Mouse (Mus musculus) small intestine, adult 2 months (tissue): ENCODE measurements around the gene Hipk2. TPM values are rescaled to one million over a fixed set of nuclear protein-coding genes. Genes with fewer than 3 reads are reported as not detected.

ENCODE experiments used
- H3K27ac ChIP-seq: fragments of 200-500 bp; 2 replicates; pipeline ENCODE4 v1.5.1; 2012; ENCODE audit warnings: low read depth, low read length, control low read depth, inconsistent platforms; ENCODE audit not compliant: insufficient read depth
- H3K27me3 ChIP-seq: fragments of 200-500 bp; 2 replicates; pipeline ENCODE4 v1.6.1; 2012; ENCODE audit warnings: mild to moderate bottlenecking, moderate library complexity, low read length, inconsistent platforms; ENCODE audit not compliant: control insufficient read depth, insufficient read depth
- H3K36me3 ChIP-seq: fragments of 200-500 bp; 2 replicates; pipeline ENCODE4 v1.6.1; 2012; ENCODE audit warnings: mild to moderate bottlenecking, low read length, control low read depth, inconsistent platforms; ENCODE audit not compliant: control insufficient read depth, insufficient read depth
- H3K4me1 ChIP-seq: fragments of 200-500 bp; 2 replicates; pipeline ENCODE4 v1.6.1; 2012; ENCODE audit warnings: low read length, inconsistent platforms, mixed read lengths; ENCODE audit not compliant: control insufficient read depth, insufficient read depth, insufficient read length
- H3K4me3 ChIP-seq: fragments of 200-500 bp; 2 replicates; pipeline ENCODE4 v1.5.1; 2012; ENCODE audit warnings: low read depth, mild to moderate bottlenecking, control low read depth, inconsistent platforms, low read length, moderate library complexity
- CTCF ChIP-seq: fragments of 200-500 bp; IDR thresholded peaks from 2 replicates; pipeline ENCODE4 v1.5.1; 2012; ENCODE audit warnings: low read depth, mild to moderate bottlenecking, control low read depth, inconsistent platforms, low read length, moderate library complexity, mixed read lengths; ENCODE audit not compliant: insufficient replicate concordance, insufficient read length; ENCODE audit errors: extremely low read depth
- POLR2A ChIP-seq: fragments of 200-500 bp; IDR thresholded peaks from 2 replicates; pipeline ENCODE4 v1.6.1; 2012; ENCODE audit warnings: low read depth, mild to moderate bottlenecking, control low read depth, inconsistent platforms, low read length, moderate library complexity
- WGBS: fragments of 180-500 bp; shearing (Covaris S2); methylation state at CpG from one replicate; pipeline ENCODE4 v1.1.7; 2018; 5-methylcytosine and 5-hydroxymethylcytosine counted together
- polyA plus RNA-seq: library from polyadenylated mRNA; depleted of rRNA; stranded (reverse); fragments of >200 nt; gene quantifications from 2 replicates; pipeline ENCODE4 v1.2.3, GENCODE M21; 2012

Gene Hipk2
- polyA plus RNA-seq, 1 experiment, result 74.7 TPM

DNA sequence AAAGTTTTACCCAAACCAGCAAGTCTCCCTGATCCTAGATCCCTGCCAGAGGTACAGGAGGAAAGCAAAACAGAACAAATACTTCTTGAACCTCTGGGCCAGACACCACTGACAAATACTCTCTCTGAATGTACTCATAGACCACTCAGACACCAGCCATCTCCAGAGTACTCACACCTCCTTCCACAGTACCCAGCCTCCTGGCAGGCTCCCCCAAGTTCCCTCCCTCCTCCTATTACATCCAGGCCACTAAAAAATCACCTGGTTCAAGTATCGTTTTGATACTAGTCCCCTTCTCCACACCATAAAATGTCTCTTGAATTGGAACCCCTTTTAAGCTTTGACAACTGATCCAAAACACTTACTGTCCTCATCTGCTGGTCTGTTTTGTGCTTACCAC lies 8.7 kb downstream of the Hipk2 start:
- Histone ChIP-seq H3K36me3 (no peaks in the 10 kb centered on the region), H3K4me1 (peaks cover 33% of the 10 kb centered on the region; the same call in 1 of the 2 replicates), H3K27me3 (no peaks in the 10 kb centered on the region), H3K27ac (no peak overlapping the region), H3K4me3 (no peak overlapping the region)
- WGBS, result 24% methylated on average over 1 of the region's 1 CpGs
- TF ChIP-seq POLR2A (no peak), CTCF (no peak)

DNA sequence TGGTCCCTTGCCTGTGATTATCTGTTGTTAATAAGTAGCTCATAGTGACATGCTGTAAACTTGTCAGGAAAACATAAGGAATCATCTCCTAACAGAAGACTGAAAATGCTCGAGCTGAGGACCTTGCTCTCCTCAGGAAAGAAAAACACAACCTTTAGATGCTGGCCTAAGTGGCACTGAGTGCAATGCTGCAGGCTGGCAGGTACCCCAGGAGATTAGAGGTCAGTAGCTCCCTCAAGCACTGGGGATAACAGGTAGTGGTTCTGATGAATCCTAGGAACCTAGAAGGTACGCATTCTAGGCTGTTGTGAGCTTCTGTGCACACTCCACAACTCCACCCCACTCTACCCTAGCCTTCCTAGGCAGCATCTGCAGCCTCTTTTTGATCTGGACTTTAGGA lies 9.2 kb downstream of the Hipk2 start:
- WGBS, result 49% methylated on average over 2 of the region's 2 CpGs
- H3K27ac ChIP-seq, result peak overlapping the region; percentile 13; the same call in 1 of the 2 replicates
- no peaks in the 10 kb centered on the region for H3K27me3 ChIP-seq
- TF ChIP-seq CTCF, result no peak
- TF ChIP-seq POLR2A, result no peak
- H3K4me3 ChIP-seq, result no peak overlapping the region
- H3K4me1 ChIP-seq, result peaks cover 35% of the 10 kb centered on the region; the same call in 1 of the 2 replicates
- H3K36me3 ChIP-seq, result no peaks in the 10 kb centered on the region

- Histone ChIP-seq H3K4me1 (peaks cover 33% of the 10 kb centered on the region; the same call in 1 of the 2 replicates), H3K4me3 (no peak overlapping the region), H3K27me3 (no peaks in the 10 kb centered on the region), H3K27ac (peak overlapping the region; percentile 25), H3K36me3 (no peaks in the 10 kb centered on the region)
- 45% methylated on average over 1 of the region's 1 CpGs for WGBS
- TF ChIP-seq POLR2A (no peak), CTCF (no peak)
Observed at GRCm38 (mm10) chr6:38866357-38866756, 9.6 kb downstream of the Hipk2 start.

- H3K27me3 ChIP-seq, result no peaks in the 10 kb centered on the region
- peaks cover 30% of the 10 kb centered on the region; the same call in 1 of the 2 replicates for H3K4me1 ChIP-seq
- no peak for TF ChIP-seq CTCF
- no peak for TF ChIP-seq POLR2A
- 0 out of 2 replicates have a peak overlapping the region, but pooled peaks have one; percentile 25 for H3K27ac ChIP-seq
- H3K36me3 ChIP-seq, result no peaks in the 10 kb centered on the region
- H3K4me3 ChIP-seq, result no peak overlapping the region
Observed at GRCm38 (mm10) chr6:38865805-38866204, 10.2 kb downstream of the Hipk2 start.

DNA sequence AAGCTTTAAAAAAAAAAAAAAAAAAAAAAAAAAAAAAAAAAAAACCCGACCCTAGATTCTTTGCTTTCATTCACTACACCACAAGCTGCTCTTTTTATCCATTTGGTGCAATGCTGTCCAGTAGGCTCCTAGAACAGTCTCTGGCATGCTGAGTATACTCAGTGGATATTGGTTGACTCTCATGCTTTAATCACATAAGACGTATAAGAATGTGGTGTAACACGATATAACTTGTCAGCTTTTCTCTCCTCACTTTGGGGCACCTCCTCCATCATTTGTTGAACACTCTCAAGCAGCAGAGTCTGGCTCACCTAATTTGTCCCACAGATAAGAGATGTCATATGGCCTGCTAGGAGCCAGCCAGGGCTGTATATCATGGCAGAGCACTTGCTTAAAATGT lies 12.4 kb downstream of the Hipk2 start:
- Histone ChIP-seq H3K27me3 (no peaks in the 10 kb centered on the region), H3K4me1 (peaks cover 30% of the 10 kb centered on the region; the same call in 1 of the 2 replicates), H3K27ac (no peak overlapping the region), H3K4me3 (no peak overlapping the region), H3K36me3 (no peaks in the 10 kb centered on the region)
- 46% methylated on average over 3 of the region's 3 CpGs for WGBS
- TF ChIP-seq CTCF (no peak), POLR2A (no peak)

- no peak for TF ChIP-seq CTCF
- no peak for TF ChIP-seq POLR2A
- no peak overlapping the region for H3K4me3 ChIP-seq
- peaks cover 17% of the 10 kb centered on the region; the same call in 1 of the 2 replicates for H3K4me1 ChIP-seq
- WGBS, result 79% methylated on average over 2 of the region's 2 CpGs
- H3K27ac ChIP-seq, result no peak overlapping the region
- H3K27me3 ChIP-seq, result no peaks in the 10 kb centered on the region
- no peaks in the 10 kb centered on the region for H3K36me3 ChIP-seq
Observed at GRCm38 (mm10) chr6:38860301-38860700, 15.7 kb downstream of the Hipk2 start.

- H3K4me3 ChIP-seq, result no peak overlapping the region
- no peak for TF ChIP-seq CTCF
- H3K4me1 ChIP-seq, result peaks cover 15% of the 10 kb centered on the region; the same call in 1 of the 2 replicates
- H3K36me3 ChIP-seq, result no peaks in the 10 kb centered on the region
- no peaks in the 10 kb centered on the region for H3K27me3 ChIP-seq
- WGBS, result 87% methylated on average over 1 of the region's 1 CpGs
- no peak overlapping the region for H3K27ac ChIP-seq
Observed at GRCm38 (mm10) chr6:38859819-38860218, 16.1 kb downstream of the Hipk2 start.

DNA sequence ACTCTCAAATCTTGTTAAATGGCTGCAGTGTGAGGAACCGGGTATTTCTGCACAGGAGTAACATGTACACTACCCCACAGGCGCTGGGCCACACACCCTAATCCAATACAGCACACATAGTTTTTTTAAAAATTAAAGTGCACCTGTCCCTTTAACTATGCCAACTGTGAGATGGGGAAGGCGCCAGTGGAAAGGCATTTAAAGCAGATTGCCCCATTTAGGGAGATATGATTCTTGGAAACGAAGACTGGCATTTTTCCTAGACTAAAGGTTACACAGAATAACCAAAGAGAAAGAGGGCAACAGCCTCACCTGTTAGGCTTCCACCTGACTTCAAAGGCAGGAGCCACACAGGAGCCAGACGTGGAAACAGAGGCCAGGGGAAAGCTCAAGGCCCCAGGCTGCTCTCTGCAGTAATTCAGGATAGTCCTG lies 22.4 kb downstream of the Hipk2 start:
- Histone ChIP-seq H3K27me3 (no peaks in the 10 kb centered on the region), H3K36me3 (no peaks in the 10 kb centered on the region), H3K4me1 (peaks cover 32% of the 10 kb centered on the region; the same call in 1 of the 2 replicates), H3K27ac (peak overlapping the region; percentile 53), H3K4me3 (no peak overlapping the region)
- WGBS, result 34% methylated on average over 5 of the region's 5 CpGs
- no peak for TF ChIP-seq POLR2A
